Mouse (Mus musculus) lung, adult 10 weeks (tissue): ENCODE results near the gene Hist1h4h. TPM values are rescaled to one million over a fixed set of nuclear protein-coding genes. Genes with fewer than 3 reads are reported as not detected.

ENCODE experiments used
- polyA plus RNA-seq: library from polyadenylated mRNA; stranded (reverse); fragments of 350-450 nt; fragmentation: Illumina TruSeq; extraction: RNeasy Lipid Tissue Mini Kit (QIAGEN cat#74804); gene quantifications from one replicate; pipeline ENCODE4 v1.2.3, GENCODE M21; 2014; ENCODE audit warnings: low read depth, low replicate concordance; ENCODE audit not compliant: insufficient read depth

Gene Hist1h4h
- polyA plus RNA-seq, 1 experiment from 2014 or later: 16.1 TPM

Other genes with a start within 250 kb of the Hist1h4h start
- gene Zfp322a, start 161.8 kb upstream of the Hist1h4h start, polyA plus RNA-seq: 7.0 TPM
- gene Abt1, start 107.2 kb upstream of the Hist1h4h start, polyA plus RNA-seq: 4.5 TPM
- not detected for gene Btn1a1, start 65.1 kb upstream of the Hist1h4h start, polyA plus RNA-seq
- gene Btn2a2, start 42.2 kb upstream of the Hist1h4h start, polyA plus RNA-seq: not detected
- not detected for gene Hist1h2af, start 2.9 kb downstream of the Hist1h4h start, polyA plus RNA-seq
- not detected for gene Hist1h3g, start 4.4 kb downstream of the Hist1h4h start, polyA plus RNA-seq
- gene Hist1h2bh, start 12.3 kb downstream of the Hist1h4h start, polyA plus RNA-seq: 0.28 TPM
- gene Hist1h3f, start 13.0 kb downstream of the Hist1h4h start, polyA plus RNA-seq: not detected
- not detected for gene Hist1h4f, start 20.6 kb downstream of the Hist1h4h start, polyA plus RNA-seq
- 0.08 TPM for gene Hist1h1d, start 22.2 kb downstream of the Hist1h4h start, polyA plus RNA-seq
- not detected for gene Hist1h3e, start 31.3 kb downstream of the Hist1h4h start, polyA plus RNA-seq
- not detected for gene Hist1h2ae, start 40.2 kb downstream of the Hist1h4h start, polyA plus RNA-seq
- gene Hist1h2bg, start 40.3 kb downstream of the Hist1h4h start, polyA plus RNA-seq: 1.5 TPM
- gene Hist1h2bf, start 43.1 kb downstream of the Hist1h4h start, polyA plus RNA-seq: not detected
- not detected for gene Hist1h2ad, start 43.3 kb downstream of the Hist1h4h start, polyA plus RNA-seq
- 1.1 TPM for gene Hist1h3d, start 44.7 kb downstream of the Hist1h4h start, polyA plus RNA-seq
- gene Hist1h4d, start 50.5 kb downstream of the Hist1h4h start, polyA plus RNA-seq: not detected
- gene Hist1h2be, start 90.1 kb downstream of the Hist1h4h start, polyA plus RNA-seq: 2.7 TPM
- 0.40 TPM for gene Hist1h1e, start 91.5 kb downstream of the Hist1h4h start, polyA plus RNA-seq
- 0.25 TPM for gene Hist1h2ac, start 152.9 kb downstream of the Hist1h4h start, polyA plus RNA-seq
- gene Hist1h2bc, start 153.1 kb downstream of the Hist1h4h start, polyA plus RNA-seq: 123 TPM
- gene Hist1h1t, start 164.8 kb downstream of the Hist1h4h start, polyA plus RNA-seq: not detected
- gene Hist1h4c, start 167.4 kb downstream of the Hist1h4h start, polyA plus RNA-seq: 0.68 TPM
- 21.9 TPM for gene Hfe, start 179.8 kb downstream of the Hist1h4h start, polyA plus RNA-seq
- 58.8 TPM for gene Hist1h1c, start 207.8 kb downstream of the Hist1h4h start, polyA plus RNA-seq
- gene Hist1h3c, start 214.6 kb downstream of the Hist1h4h start, polyA plus RNA-seq: not detected
- not detected for gene Hist1h2bb, start 215.7 kb downstream of the Hist1h4h start, polyA plus RNA-seq
- gene Hist1h2ab, start 220.1 kb downstream of the Hist1h4h start, polyA plus RNA-seq: not detected
- gene Hist1h3b, start 221.2 kb downstream of the Hist1h4h start, polyA plus RNA-seq: not detected
- gene Hist1h4b, start 226.0 kb downstream of the Hist1h4h start, polyA plus RNA-seq: not detected
- not detected for gene Hist1h4a, start 230.2 kb downstream of the Hist1h4h start, polyA plus RNA-seq
- gene Hist1h3a, start 231.3 kb downstream of the Hist1h4h start, polyA plus RNA-seq: not detected
- not detected for gene Hist1h1a, start 232.6 kb downstream of the Hist1h4h start, polyA plus RNA-seq
- not detected for gene Trim38, start 238.9 kb downstream of the Hist1h4h start, polyA plus RNA-seq